Mouse (Mus musculus) A20 (cell line): ENCODE results near the gene Map1a.

Experiments
- DNase-seq: peaks from one replicate; pipeline ENCODE4 v3.0.0-alpha.2; 2011; ENCODE audit warnings: low read depth, low spot score

The Map1a gene

DNA sequence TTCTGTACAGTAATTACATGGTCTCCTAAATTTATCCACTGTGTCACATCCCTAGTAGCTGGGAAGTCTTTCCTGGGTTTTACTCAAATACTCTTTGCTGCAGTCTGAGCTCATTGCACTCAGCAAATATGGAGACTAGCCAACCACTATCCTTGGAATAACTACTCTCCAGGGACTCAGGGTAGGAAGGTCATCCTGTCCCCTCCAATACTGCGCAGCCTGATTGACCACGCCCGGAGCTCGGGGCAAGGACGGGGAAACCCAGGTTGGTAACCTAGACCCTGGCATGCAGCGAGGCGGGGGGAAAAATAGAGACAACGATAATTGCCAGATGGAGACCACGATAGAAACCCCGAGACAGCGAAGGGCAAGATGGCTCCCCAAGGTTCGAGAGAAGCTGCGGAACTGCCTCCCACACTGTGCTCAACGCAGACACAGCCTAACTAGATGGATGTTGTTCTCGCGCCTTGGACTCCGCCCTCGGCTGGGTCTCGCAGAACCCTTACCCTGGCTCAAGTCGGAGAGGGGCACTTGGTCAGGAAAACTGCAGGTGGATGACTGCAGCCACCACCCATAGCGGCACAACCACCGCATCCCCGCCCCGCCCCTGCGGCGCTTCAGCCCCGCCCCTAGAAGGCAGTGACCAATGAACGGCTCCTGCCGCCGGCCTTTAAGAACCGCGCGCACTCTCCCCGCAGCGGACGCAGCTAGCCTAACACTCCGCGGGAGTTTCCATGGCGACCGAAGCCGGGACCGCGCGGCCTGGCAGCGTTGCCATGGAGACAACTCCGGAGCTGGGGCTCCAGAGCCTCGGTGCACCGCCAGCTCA, at the start of gene Map1a:
Gene Map1a, plus strand, starts transcription at position 700 of the 829 bp plus-strand sequence.
- DNase-seq = peak; percentile 93

DNA sequence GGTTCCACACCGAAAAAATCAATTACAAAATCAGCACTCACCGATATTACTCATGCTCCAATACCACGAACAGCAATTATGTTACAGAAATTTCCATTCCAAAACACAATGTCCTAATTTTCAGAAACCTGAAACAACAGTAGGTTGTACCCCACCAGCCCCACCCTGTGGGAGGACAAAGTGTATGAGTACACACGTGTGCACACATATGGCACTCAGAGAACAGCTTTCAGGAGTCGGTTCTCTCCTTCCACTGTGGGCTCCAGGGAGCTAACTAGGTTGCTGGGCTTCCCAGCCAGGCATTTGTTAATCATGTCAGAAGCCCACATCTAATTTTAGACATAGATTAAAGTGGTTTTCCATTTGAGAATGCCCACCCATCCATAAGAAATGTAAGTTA, 45.3 kb upstream of the Map1a start:
- DNase-seq = no peak

GRCm38 (mm10) chr2:121249758-121250157, 39.6 kb upstream of the Map1a start:
- no peak for DNase-seq

DNA sequence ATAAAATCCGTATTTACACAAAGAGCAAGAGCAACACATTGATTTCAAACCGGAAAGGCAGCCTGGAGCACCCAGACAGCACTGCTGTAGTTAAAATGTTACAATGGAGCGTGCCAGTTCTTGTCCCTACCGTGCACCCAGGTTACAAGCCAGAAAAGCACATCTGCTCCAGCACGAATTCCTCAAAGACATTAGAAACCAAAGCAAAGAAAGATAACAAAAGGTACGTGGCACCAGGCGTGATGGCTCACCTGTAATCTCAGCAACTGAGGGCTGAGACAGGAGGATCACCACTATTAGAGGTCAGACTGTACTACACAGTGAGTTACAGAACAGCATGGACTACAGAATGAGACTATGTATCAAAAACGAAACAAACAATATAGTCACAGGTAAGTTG, 21.0 kb upstream of the Map1a start:
- DNase-seq = no peak

DNA sequence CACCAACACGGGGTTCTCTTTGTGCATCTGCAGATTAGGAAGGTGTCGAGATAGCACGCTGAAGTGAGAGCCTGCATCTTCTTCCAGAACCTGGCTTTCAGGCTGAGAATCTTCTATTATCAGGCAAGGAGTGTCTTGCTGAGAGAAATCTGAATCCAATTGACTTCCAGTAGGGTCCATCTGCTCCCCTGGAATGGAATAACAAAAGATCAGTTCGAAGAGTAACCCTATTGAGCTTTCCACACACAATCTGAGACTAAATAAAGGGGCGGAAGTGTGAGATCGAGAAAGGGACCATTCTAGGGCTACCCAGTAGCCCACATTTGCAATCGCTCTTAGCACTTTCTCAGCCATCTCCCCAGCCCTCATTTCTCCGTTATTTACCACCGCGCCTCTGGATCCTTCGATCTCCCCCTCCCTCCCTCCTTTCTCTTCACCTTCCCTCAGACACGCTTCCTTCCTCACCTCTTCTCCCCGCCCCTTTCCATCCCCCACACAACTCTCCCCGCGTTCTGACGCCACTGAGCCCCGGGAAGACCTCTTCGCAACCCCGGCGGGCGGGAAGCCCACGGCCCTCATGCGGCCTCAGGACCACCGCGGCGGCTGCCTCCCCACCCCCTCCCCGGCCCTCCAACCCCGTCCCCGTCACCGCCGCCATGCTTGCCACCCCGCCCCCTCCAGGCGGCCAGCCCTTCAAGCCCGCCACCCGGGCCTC, 18.7 kb upstream of the Map1a start:
- no peak for DNase-seq

DNA sequence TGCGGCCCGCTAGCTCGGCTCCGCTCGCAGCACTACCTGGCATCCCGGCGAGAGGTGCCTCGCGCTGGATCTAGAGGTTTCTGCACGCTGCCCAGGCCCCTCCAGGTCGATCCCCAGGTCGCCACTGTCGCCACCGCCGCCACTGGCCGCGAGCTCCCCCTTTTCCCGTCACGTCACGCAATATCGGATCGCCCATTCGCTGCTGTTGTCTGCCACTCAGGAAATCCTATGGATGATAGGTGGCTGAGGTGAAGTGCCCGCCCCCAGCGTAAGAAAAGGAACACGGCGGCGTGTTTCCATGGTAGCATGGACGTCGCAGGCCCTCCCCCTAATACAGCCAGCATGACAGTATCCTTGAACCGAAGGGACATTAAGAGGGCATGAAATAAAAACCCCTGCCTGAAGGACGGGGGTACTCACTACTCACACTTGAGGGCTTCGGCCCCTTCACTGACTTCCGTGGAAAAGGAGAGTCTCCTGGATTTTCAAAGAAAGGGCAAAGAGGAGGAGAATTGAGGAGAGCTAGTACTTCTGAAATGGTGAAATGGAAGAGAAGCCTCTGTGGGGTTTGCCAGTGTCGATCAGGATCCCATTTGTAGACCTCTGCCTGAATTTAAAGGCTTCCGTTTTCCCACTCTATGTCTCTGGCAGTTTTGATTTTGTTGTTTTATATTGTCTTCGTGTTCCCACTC, 18.0 kb upstream of the Map1a start, which contains the start of gene Trp53bp1:
Gene Trp53bp1, minus strand, starts transcription at position 172 of the 692 bp plus-strand sequence.
- DNase-seq = peak; percentile 96

GRCm38 (mm10) chr2:121271928-121272516, 17.4 kb upstream of the Map1a start:
- no peak for DNase-seq

- DNase-seq = no peak
These were observed 1.6 kb upstream of the Map1a start for GRCm38 (mm10) chr2:121287850-121288249.

DNA sequence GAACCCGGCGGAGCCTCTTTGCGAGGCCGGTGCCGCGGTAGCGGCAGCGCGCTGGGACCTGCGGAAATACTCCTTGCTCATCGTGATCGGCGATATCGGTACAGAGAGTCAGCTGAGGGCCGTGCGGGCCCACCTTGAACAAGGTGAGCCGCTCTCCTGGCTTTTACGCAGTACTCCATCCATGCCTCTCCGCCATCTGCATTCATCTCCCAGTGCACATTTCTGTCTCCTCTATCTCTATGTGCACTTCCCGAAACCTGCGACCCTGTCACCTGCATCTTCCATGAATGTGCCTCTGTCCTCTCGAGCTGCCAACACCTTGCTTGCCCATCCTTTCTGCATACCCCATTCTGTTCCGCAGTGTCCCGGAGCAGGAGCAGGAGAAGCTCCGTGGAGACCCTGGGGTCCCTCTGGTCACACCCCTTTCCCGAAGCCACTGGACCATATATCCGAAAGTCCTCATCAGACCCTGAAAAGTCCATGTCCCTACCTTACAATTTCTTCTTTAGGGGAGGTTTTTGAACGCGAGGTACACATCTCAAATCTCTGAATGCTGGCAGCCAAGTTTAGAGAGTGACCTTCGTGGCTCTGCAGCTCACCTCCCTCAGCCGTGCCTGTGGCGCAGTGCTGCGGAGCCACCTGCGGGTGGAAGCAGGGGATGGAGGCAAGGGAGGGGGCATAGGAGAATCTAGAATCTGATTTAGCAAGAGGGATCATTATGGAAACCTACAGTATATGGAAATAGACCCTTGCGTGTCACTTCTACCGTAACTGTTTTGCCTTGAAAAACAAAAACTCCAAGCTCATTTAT, 535 bp downstream of the Map1a start:
- peak; percentile 19 for DNase-seq

- DNase-seq = no peak
These were observed 3.1 kb downstream of the Map1a start for GRCm38 (mm10) chr2:121292316-121293013.

DNA sequence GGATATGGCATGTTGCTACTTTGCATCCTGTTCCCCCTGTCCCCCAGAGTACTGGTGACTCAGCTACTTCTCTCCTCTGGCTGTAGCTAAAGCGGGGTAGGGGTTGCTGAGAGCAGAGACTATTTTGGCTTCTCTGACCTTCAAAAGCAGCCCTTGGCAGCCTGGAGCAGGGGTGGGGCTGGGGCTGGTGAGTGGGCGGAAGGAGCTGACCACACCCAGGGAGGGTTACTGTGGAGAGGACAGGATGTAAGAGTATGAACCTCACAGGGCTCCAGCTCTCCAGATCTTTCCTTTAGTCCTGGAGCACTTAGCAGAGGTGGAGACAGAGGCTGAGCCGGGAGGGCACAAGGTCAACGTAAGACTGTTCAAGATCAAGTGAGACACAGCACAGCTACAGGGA, 4.8 kb downstream of the Map1a start:
- peak; percentile 22 for DNase-seq

DNA sequence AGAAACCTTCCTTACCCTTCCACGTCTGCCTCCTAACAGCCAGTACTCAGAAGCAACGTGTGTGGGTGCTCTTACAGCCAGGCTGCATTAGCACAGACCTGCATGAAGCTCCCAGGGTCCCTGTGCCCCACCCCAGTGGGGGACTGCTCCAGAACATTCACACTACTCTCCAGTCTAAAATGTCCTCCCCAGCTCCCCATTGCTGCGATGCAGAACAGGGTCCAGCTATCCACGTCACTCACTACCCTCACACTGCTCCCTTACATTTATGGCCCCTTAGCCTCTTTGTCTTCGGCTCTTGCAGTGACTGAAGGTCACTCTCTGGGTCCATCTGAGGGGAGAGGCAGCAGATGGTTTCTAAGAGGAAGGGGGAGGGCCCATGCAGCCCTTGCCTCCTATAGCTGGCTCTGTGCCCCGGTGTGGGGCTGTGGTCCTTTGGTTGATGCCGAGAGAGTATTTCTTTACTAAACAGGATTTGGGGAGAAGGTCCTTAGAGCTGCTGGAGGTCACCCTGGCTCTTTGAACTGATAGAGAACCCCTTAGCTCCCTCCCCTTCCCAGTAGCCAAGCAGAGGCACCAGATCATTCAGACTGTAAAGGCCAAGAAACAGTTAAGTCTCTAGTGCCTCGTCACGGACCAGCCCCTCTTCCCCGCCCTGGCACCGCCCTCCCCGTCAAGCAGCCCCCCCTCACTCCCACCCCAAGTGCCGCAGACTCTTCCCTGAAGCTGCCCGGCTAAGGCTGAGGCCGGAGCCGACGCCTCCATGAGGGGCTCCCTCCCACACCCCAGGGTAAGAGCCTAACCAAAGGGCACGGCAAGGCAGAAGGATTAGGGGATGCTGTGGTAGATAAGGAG, 5.6 kb downstream of the Map1a start:
- DNase-seq = no peak

GRCm38 (mm10) chr2:121295608-121296571, 6.5 kb downstream of the Map1a start:
- no peak for DNase-seq

- no peak for DNase-seq
These were observed 7.4 kb downstream of the Map1a start for GRCm38 (mm10) chr2:121296754-121297231.

GRCm38 (mm10) chr2:121297701-121298100, 8.3 kb downstream of the Map1a start:
- DNase-seq = no peak

GRCm38 (mm10) chr2:121298131-121298530, 8.7 kb downstream of the Map1a start:
- no peak for DNase-seq

GRCm38 (mm10) chr2:121299471-121299870, 10.1 kb downstream of the Map1a start:
- DNase-seq = no peak

DNA sequence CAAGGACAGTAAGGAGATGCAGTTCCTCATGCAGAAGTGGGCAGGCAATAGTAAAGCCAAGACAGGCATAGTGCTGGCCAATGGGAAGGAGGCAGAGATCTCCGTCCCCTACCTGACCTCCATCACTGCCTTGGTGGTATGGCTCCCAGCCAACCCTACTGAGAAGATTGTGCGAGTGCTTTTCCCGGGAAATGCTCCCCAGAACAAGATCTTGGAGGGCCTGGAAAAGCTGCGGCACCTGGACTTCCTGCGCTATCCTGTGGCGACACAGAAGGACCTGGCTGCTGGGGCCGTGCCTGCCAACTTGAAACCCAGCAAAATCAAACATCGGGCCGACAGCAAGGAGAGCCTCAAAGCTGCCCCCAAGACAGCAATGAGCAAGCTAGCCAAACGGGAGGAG, 10.6 kb downstream of the Map1a start:
- no peak for DNase-seq
